Mouse (Mus musculus): Measurements from ENCODE around the gene Sez6. TPM values are rescaled to one million over a fixed set of nuclear protein-coding genes. Genes with fewer than 3 reads are reported as not detected.
A peak's percentile ranks its signal among the peaks of the same experiment; 100 is the strongest.

Sez6 gene
- total RNA-seq, 2 experiments from 2014 or later = 153 to 196 TPM

GRCm38 (mm10) chr11:77934568-77935311, 4.1 kb downstream of the Sez6 start:
- intact Hi-C loops (cut with DNase I) = no loop called here
- DNase-seq (ENCODE audit: low spot score in 2 of 2) = no peak

DNA sequence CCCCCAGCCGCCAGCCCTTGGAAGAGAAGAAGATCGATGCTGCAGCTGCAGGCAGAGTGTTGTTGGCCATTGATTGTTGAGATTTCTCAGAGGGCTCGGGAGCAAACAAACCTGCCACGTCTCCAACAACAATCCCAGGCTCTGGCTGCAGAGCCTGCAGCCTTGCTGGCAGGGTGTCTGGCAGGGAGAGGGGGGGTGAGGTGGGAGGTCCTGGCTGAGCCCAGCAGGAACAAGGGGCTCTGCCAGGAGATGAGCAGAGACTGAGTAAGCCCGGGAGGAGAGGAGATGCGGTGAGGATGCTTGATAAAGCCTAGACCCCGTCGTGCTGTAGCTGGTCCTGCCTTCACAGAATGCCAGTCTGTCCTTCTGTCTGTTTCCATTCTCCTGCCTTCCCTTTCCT, 6.2 kb downstream of the Sez6 start:
- intact Hi-C loops (cut with DNase I) = no loop called here
- no peak for DNase-seq (ENCODE audit: low spot score in 2 of 2)

DNA sequence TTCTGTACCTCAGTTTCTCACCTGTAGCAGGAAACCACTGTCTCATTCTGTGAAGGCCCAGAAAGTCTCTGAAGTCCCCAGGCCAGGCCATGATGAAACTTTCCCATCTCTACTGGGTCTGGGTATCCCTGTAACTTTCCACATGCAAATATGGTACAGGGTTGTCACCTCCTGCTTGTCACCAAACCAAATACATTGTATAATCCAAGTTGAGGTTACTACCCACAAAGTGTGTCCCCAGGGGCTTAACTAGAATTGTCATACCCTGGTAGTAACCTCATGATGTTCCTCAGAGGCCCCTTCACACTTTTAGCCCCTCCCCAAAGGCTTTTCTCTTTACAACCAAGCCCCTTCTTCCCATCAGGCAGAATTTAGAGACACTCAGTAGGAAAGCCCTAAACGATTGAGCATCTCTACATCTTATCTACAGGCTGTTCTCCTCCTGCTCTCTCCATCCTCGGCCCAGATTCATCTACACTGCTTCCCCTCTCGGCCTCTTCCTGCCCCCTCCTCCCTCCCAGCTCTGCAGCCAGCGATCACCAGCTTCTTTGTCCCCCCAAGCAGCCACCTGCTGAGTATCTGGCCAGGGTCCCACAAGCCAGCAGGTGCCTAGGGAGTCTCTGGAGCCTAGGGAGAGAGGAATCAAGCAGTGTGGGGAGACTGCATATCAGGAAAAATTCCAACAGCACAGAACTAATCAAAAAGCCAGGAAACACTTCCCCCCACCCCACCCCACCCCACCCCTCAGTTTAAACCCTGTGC, 7.2 kb downstream of the Sez6 start:
- intact Hi-C loops (cut with DNase I) = no loop called here
- no peak for DNase-seq (ENCODE audit: low spot score in 2 of 2)

- DNase-seq (ENCODE audit: low spot score in 2 of 2) = no peak
- intact Hi-C loops (cut with DNase I) = no loop called here
Observed at GRCm38 (mm10) chr11:77942230-77942629, 11.6 kb downstream of the Sez6 start.

GRCm38 (mm10) chr11:77947860-77948259, 17.3 kb downstream of the Sez6 start:
- intact Hi-C loops (cut with DNase I) = no loop called here
- no peak for DNase-seq (ENCODE audit: low spot score in 2 of 2)

DNA sequence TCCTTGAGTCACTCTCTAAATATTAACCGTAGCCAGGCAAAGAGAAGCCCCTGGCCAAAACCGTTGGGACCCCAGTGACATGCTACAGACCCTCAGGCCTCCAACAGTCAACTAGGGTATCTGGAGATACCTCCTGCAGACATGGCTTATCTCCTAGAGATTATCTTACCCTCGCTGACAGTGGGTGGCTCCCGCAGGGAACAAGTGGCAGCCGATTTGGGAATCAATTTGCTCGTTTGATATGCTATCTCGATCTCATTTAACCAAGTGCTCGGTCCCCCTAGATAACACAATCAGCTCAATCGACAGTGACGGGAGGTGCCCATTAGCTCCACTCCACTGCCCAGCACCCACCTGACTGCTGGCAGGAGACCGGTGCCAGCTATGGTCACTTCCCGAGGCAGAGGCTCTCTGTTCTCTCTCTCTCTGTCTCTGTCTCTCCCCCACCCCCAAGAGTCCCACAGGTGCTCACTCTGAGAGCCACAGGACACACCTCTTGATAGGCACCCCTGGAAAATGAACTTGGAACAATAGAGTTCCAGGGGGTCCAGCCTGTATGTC, 19.6 kb downstream of the Sez6 start:
- DNase-seq (ENCODE audit: low spot score in 2 of 2) = no peak
- intact Hi-C loops (cut with DNase I) = no loop called here

GRCm38 (mm10) chr11:77950797-77951228, 20.2 kb downstream of the Sez6 start:
- intact Hi-C loops (cut with DNase I) = no loop called here
- peak; percentile 63 to 74 for DNase-seq (ENCODE audit: low spot score in 2 of 2)

GRCm38 (mm10) chr11:77953671-77954070, 23.1 kb downstream of the Sez6 start:
- no peak for DNase-seq (ENCODE audit: low spot score in 2 of 2)
- intact Hi-C loops (cut with DNase I) = no loop called here

- intact Hi-C loops (cut with DNase I) = no loop called here
- DNase-seq (ENCODE audit: low spot score in 2 of 2) = no peak
Observed at GRCm38 (mm10) chr11:77956428-77956827, 25.8 kb downstream of the Sez6 start.

- no peak for DNase-seq (ENCODE audit: low spot score in 2 of 2)
- intact Hi-C loops (cut with DNase I) = no loop called here
Observed at GRCm38 (mm10) chr11:77958268-77958667, 27.7 kb downstream of the Sez6 start.

DNA sequence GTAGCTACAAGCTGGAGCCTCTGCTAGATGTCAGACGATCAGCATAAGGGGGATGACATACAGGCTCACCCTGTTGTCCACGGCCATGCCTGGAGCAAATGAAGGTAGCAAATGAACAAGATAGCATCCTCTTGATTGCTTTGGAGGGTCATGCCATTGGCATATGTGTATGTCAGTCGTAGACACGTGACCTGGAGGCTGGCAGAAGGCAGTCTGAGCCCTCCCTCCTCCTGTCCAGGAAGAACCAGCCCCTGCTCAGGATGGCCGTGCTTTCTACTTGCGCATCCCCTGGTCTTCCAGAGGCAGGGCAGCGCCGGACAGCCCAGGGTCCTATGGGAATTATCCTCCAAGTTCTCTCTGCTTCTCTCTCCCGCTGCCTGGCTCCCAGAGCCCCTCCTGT, 28.3 kb downstream of the Sez6 start:
- DNase-seq (ENCODE audit: low spot score in 2 of 2) = no peak
- intact Hi-C loops (cut with DNase I) = no loop called here

- peak; percentile 77 to 85 for DNase-seq (ENCODE audit: low spot score in 2 of 2)
- intact Hi-C loops (cut with DNase I) = no loop called here
Observed at GRCm38 (mm10) chr11:77960199-77960598, 29.6 kb downstream of the Sez6 start.

GRCm38 (mm10) chr11:77960898-77961297, 30.3 kb downstream of the Sez6 start:
- no peak for DNase-seq (ENCODE audit: low spot score in 2 of 2)
- intact Hi-C loops (cut with DNase I) = no loop called here

GRCm38 (mm10) chr11:77962946-77963345, 32.3 kb downstream of the Sez6 start:
- DNase-seq (ENCODE audit: low spot score in 2 of 2) = no peak
- intact Hi-C loops (cut with DNase I) = no loop called here

GRCm38 (mm10) chr11:77964415-77965095, 34.0 kb downstream of the Sez6 start:
- DNase-seq (ENCODE audit: low spot score in 2 of 2) = no peak

GRCm38 (mm10) chr11:77965101-77966036, 34.8 kb downstream of the Sez6 start:
- peak; percentile 87 to 94 for DNase-seq (ENCODE audit: low spot score in 2 of 2)
- intact Hi-C loops (cut with DNase I) = loop anchor here (2.0 to 5.0 kb wide), 2 partner anchors 118 to 139 kb away; no protein-coding TSS in a partner anchor

More at GRCm38 (mm10) chr11:77964415-77965095, 34.0 kb downstream of the Sez6 start:
- intact Hi-C loops (cut with DNase I) = loop anchor here (5.0 kb wide), 1 partner anchor 117 kb away; no protein-coding TSS in a partner anchor

GRCm38 (mm10) chr11:77966037-77966391, 35.4 kb downstream of the Sez6 start:
- DNase-seq (ENCODE audit: low spot score in 2 of 2) = no peak
- intact Hi-C loops (cut with DNase I) = loop anchor here (2.0 to 5.0 kb wide), 2 partner anchors 119 to 139 kb away; no protein-coding TSS in a partner anchor

GRCm38 (mm10) chr11:77967114-77967513, 36.5 kb downstream of the Sez6 start:
- peak; percentile 85 to 90 for DNase-seq (ENCODE audit: low spot score in 2 of 2)
- intact Hi-C loops (cut with DNase I) = loop anchor here (2.0 to 5.0 kb wide), 2 partner anchors 120 to 140 kb away; no protein-coding TSS in a partner anchor

- DNase-seq (ENCODE audit: low spot score in 2 of 2) = no peak
- intact Hi-C loops (cut with DNase I) = loop anchor here (5.0 kb wide), 1 partner anchor 121 kb away; no protein-coding TSS in a partner anchor
Observed at GRCm38 (mm10) chr11:77968786-77969185, 38.2 kb downstream of the Sez6 start.

Measured in left cerebral cortex, postnatal 14 days (tissue).